Mouse (Mus musculus) CD4-positive naive resting alpha-beta T cell, adult 76 days (primary cell): ENCODE results near the gene Sh2b1. TPM values are rescaled to one million over a fixed set of nuclear protein-coding genes. Genes with fewer than 3 reads are reported as not detected.

Experiments
- total RNA-seq: library from RNA; stranded (reverse); gene quantifications from one replicate; pipeline ENCODE4 v1.2.4, GENCODE M21; 2023

Gene Sh2b1
- total RNA-seq, result 78.7 TPM

GRCm38 (mm10) chr7:126474993-126475581, at the start of gene Sh2b1:
TSS of gene Sh2b1 (minus strand) at chr7:126475424.

GRCm38 (mm10) chr7:126503273-126503878, 28.2 kb upstream of the Sh2b1 start, which contains the start of gene Atxn2l:
TSS of gene Atxn2l (minus strand) at chr7:126503437.

GRCm38 (mm10) chr7:126487052-126487483, 11.8 kb upstream of the Sh2b1 start, which contains the start of gene Tufm:
TSS of gene Tufm (plus strand) at chr7:126487361.

GRCm38 (mm10) chr7:126463004-126463403, 12.2 kb downstream of the Sh2b1 start, which contains the start of gene Atp2a1:
TSS of gene Atp2a1 (minus strand) at chr7:126463108.

GRCm38 (mm10) chr7:126428631-126429502, 46.4 kb downstream of the Sh2b1 start, which contains the start of gene Rabep2:
TSS of gene Rabep2 (plus strand) at chr7:126428759.

Other genes with a start within 250 kb of the Sh2b1 start
- 43.1 TPM for gene Sbk1, start 202.8 kb downstream of the Sh2b1 start, total RNA-seq
- 637 TPM for gene Lat, start 105.9 kb downstream of the Sh2b1 start, total RNA-seq
- gene Spns1, start 98.0 kb downstream of the Sh2b1 start, total RNA-seq, result 56.5 TPM
- gene Nfatc2ip, start 78.7 kb downstream of the Sh2b1 start, total RNA-seq, result 17.0 TPM
- 69.0 TPM for gene Cd19, start 60.5 kb downstream of the Sh2b1 start, total RNA-seq
- gene Rabep2, start 46.7 kb downstream of the Sh2b1 start, total RNA-seq, result 44.7 TPM
- 1.1 TPM for gene Atp2a1, start 12.3 kb downstream of the Sh2b1 start, total RNA-seq
- 39.3 TPM for gene Tufm, start 11.9 kb upstream of the Sh2b1 start, total RNA-seq
- gene Atxn2l, start 28.0 kb upstream of the Sh2b1 start, total RNA-seq, result 217 TPM
- gene Eif3c, start 91.0 kb upstream of the Sh2b1 start, total RNA-seq, result 106 TPM
- gene Apobr, start 109.5 kb upstream of the Sh2b1 start, total RNA-seq, result 4.6 TPM
- gene Cln3, start 110.4 kb upstream of the Sh2b1 start, total RNA-seq, result 90.5 TPM
- gene Il27, start 119.5 kb upstream of the Sh2b1 start, total RNA-seq, result not detected
- gene Nupr1, start 155.4 kb upstream of the Sh2b1 start, total RNA-seq, result not detected
- 58.8 TPM for gene Sgf29, start 173.9 kb upstream of the Sh2b1 start, total RNA-seq
- 0.59 TPM for gene Sult1a1, start 201.0 kb upstream of the Sh2b1 start, total RNA-seq
- gene Bola2, start 220.0 kb upstream of the Sh2b1 start, total RNA-seq, result 127 TPM
- 6.8 TPM for gene Slx1b, start 220.4 kb upstream of the Sh2b1 start, total RNA-seq
- gene Coro1a, start 232.4 kb upstream of the Sh2b1 start, total RNA-seq, result 1,152 TPM